In the genomic region with DNA sequence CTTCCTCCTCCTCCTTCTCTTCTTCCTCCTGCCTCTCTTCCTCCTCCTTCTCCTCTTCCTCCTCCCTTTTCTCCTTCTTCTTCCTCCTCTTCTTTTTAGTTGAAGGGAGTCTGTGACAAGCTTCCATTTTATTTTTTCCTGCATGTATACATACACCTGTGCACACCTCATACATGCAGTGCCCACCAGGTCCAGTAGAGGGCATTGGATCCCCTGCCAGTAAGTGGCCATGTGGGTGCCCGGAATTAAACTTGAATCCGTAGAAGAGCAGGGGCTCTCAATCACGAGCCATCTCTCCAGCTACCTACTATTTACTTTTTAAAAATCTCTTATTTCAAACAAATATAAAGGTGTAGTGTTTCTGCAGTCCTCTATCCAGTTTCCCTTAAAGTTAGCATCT, we compare ENCODE assay signal across 9 mouse cellular contexts. TPM values are rescaled to one million over a fixed set of nuclear protein-coding genes. Genes with fewer than 3 reads are reported as not detected.
DNase-seq lines count a peak whose midpoint lies in the region; ATAC-seq and TF ChIP-seq lines count a peak whose summit lies in the region.
"Had no signal": no experiment of that assay in that cellular context is flagged by ENCODE, and none has a peak within 500 bp of the region (broad histone marks: within the 10 kb centered on the region; RNA-seq: fewer than 3 reads in every experiment).

No protein-coding gene starts in this region.

- H3K9ac ChIP-seq in hindbrain, embryonic 13.5 days = no peak overlapping the region

- ATAC-seq in hindbrain, embryonic 13.5 days (ENCODE audit: low FRiP score) = no peak
- ATAC-seq in CD4-positive, CD25-positive, alpha-beta regulatory T cell, adult 4 months = peak; percentile 72

- H3K27me3 ChIP-seq in hindbrain, embryonic 10.5 days (ENCODE audit: insufficient read depth, poor library complexity, severe bottlenecking) = no peaks in the 10 kb centered on the region
- H3K27me3 ChIP-seq in hindbrain, embryonic 13.5 days = no peaks in the 10 kb centered on the region
- H3K27me3 ChIP-seq: megakaryocyte, embryonic 14.5 days had no signal

- no peak overlapping the region for H3K4me3 ChIP-seq in hindbrain, embryonic 10.5 days
- no peak overlapping the region for H3K4me3 ChIP-seq in hindbrain, embryonic 13.5 days
- no peak overlapping the region for H3K4me3 ChIP-seq in left cerebral cortex, adult 2 months
- H3K4me3 ChIP-seq: megakaryocyte, embryonic 14.5 days had no signal

- no peaks in the 10 kb centered on the region for H3K4me1 ChIP-seq in hindbrain, embryonic 10.5 days (replicated peaks)
- no peaks in the 10 kb centered on the region for H3K4me1 ChIP-seq in hindbrain, embryonic 13.5 days (replicated peaks)

- 44% methylated on average over 3 of the region's 3 CpGs for WGBS in hindbrain, embryonic 10.5 days
- 42% methylated on average over 3 of the region's 3 CpGs for WGBS in hindbrain, embryonic 13.5 days

- DNase-seq in hindbrain, embryonic 10.5 days (ENCODE audit: low spot score) = peak; percentile 47
- DNase-seq in adrenal gland, postnatal 10 days = peak; percentile 55
- peak; percentile 43 for DNase-seq in embryo, embryonic 11 days
- DNase-seq in left cerebral cortex, adult 2 months (ENCODE audit: extremely low spot score in 1 of 2, low spot score in 2 of 2) = peak; percentile 24 to 33
- DNase-seq in retina, adult 2 months (ENCODE audit: low read depth, low spot score) = peak; percentile 41
- DNase-seq in yolk sac, embryonic 10.5 days (ENCODE audit: low spot score) = peak; percentile 34

- H3K27ac ChIP-seq in hindbrain, embryonic 10.5 days = no peak overlapping the region
- no peak overlapping the region for H3K27ac ChIP-seq in hindbrain, embryonic 13.5 days
- H3K27ac ChIP-seq in left cerebral cortex, adult 2 months = no peak overlapping the region

- no peak overlapping the region for H3K4me2 ChIP-seq in hindbrain, embryonic 13.5 days

- H3K36me3 ChIP-seq in hindbrain, embryonic 10.5 days = peaks cover 18% of the 10 kb centered on the region
- no peaks in the 10 kb centered on the region; the same call in 1 of the 2 replicates for H3K36me3 ChIP-seq in hindbrain, embryonic 13.5 days

- intact Hi-C loops in left cerebral cortex, adult 2 months (cut with DNase I) = no loop called here

- no peaks in the 10 kb centered on the region for H3K9me3 ChIP-seq in hindbrain, embryonic 10.5 days
- no peaks in the 10 kb centered on the region for H3K9me3 ChIP-seq in hindbrain, embryonic 13.5 days
- H3K9me3 ChIP-seq: megakaryocyte, embryonic 14.5 days had no signal

- peak; percentile 65 for TF ChIP-seq CTCF in left cerebral cortex, adult 2 months (IDR thresholded peaks at IDR 0.05)

RNA-seq across cellular contexts. Expression of a gene that starts 50.5 kb away (rescaled TPM):
- 15.9 and 17.0 TPM in 2 replicates for polyA plus RNA-seq in hindbrain, embryonic 10.5 days (2016; fragmentation: Nextera tagmentation; extraction: Ambion mirVana)
- 17.6 and 21.1 TPM in 2 replicates for polyA plus RNA-seq in hindbrain, embryonic 13.5 days (2015; fragmentation: Nextera tagmentation; extraction: Ambion mirVana)
- 10 to 100 TPM in 1 of 2 experiments, 1 to 10 TPM in 1; 8.9 to 12.5 TPM for polyA plus RNA-seq in CD4-positive, CD25-positive, alpha-beta regulatory T cell, adult 4 months (2017; shearing (Covaris generic))
- 10 to 100 TPM; 14.1 to 32.0 TPM for total RNA-seq in adrenal gland, postnatal 10 days (2021)
- total RNA-seq in left cerebral cortex, adult 2 months (2021) = 10 to 100 TPM; 93.3 TPM
